In the genomic region with DNA sequence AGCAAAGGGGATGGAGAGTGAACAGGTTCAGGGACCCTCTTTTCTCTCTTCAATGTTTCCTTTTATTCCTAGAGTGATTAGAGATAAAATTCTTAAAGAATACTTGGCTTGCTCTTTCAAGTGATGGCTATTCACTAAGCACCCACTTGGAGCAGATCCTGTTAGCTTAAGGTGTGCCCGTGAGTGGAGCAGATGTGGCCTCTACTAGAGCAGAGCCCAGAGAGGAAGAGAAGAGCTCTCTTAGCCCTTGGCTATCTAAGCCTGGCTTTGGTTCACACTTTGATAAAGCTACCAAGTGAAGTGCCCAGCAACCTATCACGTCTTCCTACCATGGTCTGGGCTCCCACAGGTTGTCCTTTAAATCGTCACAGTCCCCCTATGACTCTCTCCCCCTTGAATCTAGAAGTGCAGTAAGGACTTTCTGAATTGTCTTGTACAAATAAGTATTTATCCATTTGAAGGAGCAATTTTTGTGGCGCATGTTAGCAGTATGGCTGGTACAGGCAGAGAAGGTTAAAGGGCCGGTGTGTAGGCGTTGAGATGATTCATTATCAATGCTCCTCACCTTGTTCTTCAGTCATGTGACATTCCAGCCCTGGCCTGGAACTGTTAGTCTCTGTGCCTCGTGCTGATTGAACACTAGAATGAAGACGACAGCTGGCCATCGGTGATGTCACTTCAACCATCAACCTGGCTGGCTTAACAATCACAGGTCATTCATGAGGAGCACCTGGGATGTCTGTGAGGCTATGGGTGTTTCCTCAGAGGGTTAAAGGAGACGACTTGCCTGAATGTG, we compare ENCODE assay signal across 22 mouse cellular contexts. TPM values are rescaled to one million over a fixed set of nuclear protein-coding genes. Genes with fewer than 3 reads are reported as not detected.
DNase-seq lines count a peak whose midpoint lies in the region; ATAC-seq lines count a peak whose summit lies in the region.
"Had no signal": no experiment of that assay in that cellular context is flagged by ENCODE, and none has a peak within 500 bp of the region (broad histone marks: within the 10 kb centered on the region; RNA-seq: fewer than 3 reads in every experiment).

No protein-coding gene starts in this region.

- 44% methylated on average over 10 of the region's 10 CpGs for WGBS in lung, embryonic 15.5 days

- peak; percentile 71 for ATAC-seq in lung, embryonic 15.5 days (ENCODE audit: borderline replicate concordance, extremely low read depth, low FRiP score, low TSS enrichment)
- no peak for ATAC-seq in megakaryocyte, adult 5-6 weeks (ENCODE audit: poor library complexity, severe bottlenecking)
- ATAC-seq: activated CD4-positive, CD25-positive, alpha-beta regulatory T cell, adult 4 months; forebrain, embryonic 14.5 days had no signal

- peak; percentile 75 for DNase-seq in heart, adult 11 months
- DNase-seq in heart, adult 8-10 months (ENCODE audit: low spot score): no peak
- DNase-seq in lung, postnatal 4 days: no peak
- DNase-seq in c-Kit-positive CD71-positive TER-119-negative erythroid progenitor cells, embryonic 14.5 days (ENCODE audit: low read depth): peak; percentile 40
- DNase-seq in frontal cortex, postnatal 14 days (ENCODE audit: low spot score in 2 of 2): no peak
- DNase-seq: adrenal gland, postnatal 14 days; cerebellum, adult 2 months; cerebellum, postnatal 14 days; embryo, embryonic 11 days; gastrocnemius, postnatal 10 days; heart, adult 2 months had no signal

- H3K4me3 ChIP-seq in lung, embryonic 15.5 days: no peak overlapping the region
- peak overlapping the region; percentile 5 for H3K4me3 ChIP-seq in megakaryocyte, embryonic 14.5 days (replicated peaks)
- H3K4me3 ChIP-seq: embryonic facial prominence, embryonic 15.5 days; erythroblast, embryonic 14.5 days; forebrain, embryonic 10.5 days; heart, adult 2 months; heart, embryonic 12.5 days; hindbrain, embryonic 10.5 days had no signal

- H3K36me3 ChIP-seq in lung, embryonic 15.5 days: no peaks in the 10 kb centered on the region
- no peaks in the 10 kb centered on the region for H3K36me3 ChIP-seq in megakaryocyte, embryonic 14.5 days (replicated peaks; ENCODE audit: low read length)
- H3K36me3 ChIP-seq: embryonic facial prominence, embryonic 15.5 days; forebrain, embryonic 10.5 days; heart, embryonic 12.5 days; hindbrain, embryonic 10.5 days had no signal

- H3K27ac ChIP-seq in lung, embryonic 15.5 days: peak overlapping the region; percentile 5
- H3K27ac ChIP-seq: embryonic facial prominence, embryonic 15.5 days; forebrain, embryonic 10.5 days; heart, adult 2 months; hindbrain, embryonic 10.5 days; hindbrain, embryonic 14.5 days had no signal

- H3K4me1 ChIP-seq in lung, embryonic 15.5 days: peaks cover 28% of the 10 kb centered on the region
- H3K4me1 ChIP-seq in megakaryocyte, embryonic 14.5 days: peaks cover 81% of the 10 kb centered on the region

- H3K27me3 ChIP-seq in lung, embryonic 15.5 days: no peaks in the 10 kb centered on the region; the same call in 1 of the 2 replicates
- no peaks in the 10 kb centered on the region for H3K27me3 ChIP-seq in megakaryocyte, embryonic 14.5 days (replicated peaks)
- H3K27me3 ChIP-seq: embryonic facial prominence, embryonic 15.5 days had no signal

- no peak overlapping the region for H3K9ac ChIP-seq in lung, embryonic 15.5 days
- H3K9ac ChIP-seq: embryonic facial prominence, embryonic 15.5 days; heart, embryonic 12.5 days; hindbrain, embryonic 14.5 days had no signal

- H3K4me2 ChIP-seq in lung, embryonic 15.5 days: no peak overlapping the region
- H3K4me2 ChIP-seq: embryonic facial prominence, embryonic 15.5 days; heart, embryonic 12.5 days; hindbrain, embryonic 14.5 days had no signal

- H3K9me3 ChIP-seq in lung, embryonic 15.5 days: no peaks in the 10 kb centered on the region
- H3K9me3 ChIP-seq in megakaryocyte, embryonic 14.5 days: no peaks in the 10 kb centered on the region
- H3K9me3 ChIP-seq: embryonic facial prominence, embryonic 15.5 days; forebrain, embryonic 10.5 days; heart, embryonic 12.5 days; hindbrain, embryonic 10.5 days had no signal

RNA-seq across cellular contexts. Expression of gene Kras, which starts 22.3 kb away (rescaled TPM):
- total RNA-seq in heart, adult 8-10 months (2022): 10 to 100 TPM; 25.1 to 35.9 (median 30.6) TPM
- 92.2 and 99.5 TPM in 2 replicates for polyA plus RNA-seq in lung, embryonic 15.5 days (2015; fragmentation: Nextera tagmentation; extraction: Ambion mirVana)
- 27.2 and 54.3 TPM in 2 replicates for polyA plus RNA-seq in megakaryocyte, embryonic 14.5 days (2012; ENCODE audit: insufficient read depth, low replicate concordance)
- total RNA-seq in megakaryocyte, adult 5-6 weeks (2015): 50.0 and 61.1 TPM in 2 replicates
- 22.3 and 24.2 TPM in 2 replicates for total RNA-seq in megakaryocyte, adult 5-6 weeks (2017)

Comparison
In these comparisons a context has a peak if more than half of its experiments do, and no peak if none do; other contexts are left out.
1. DNase-seq: peak in heart, adult 11 months (single experiment) and c-Kit-positive CD71-positive TER-119-negative erythroid progenitor cells, embryonic 14.5 days (single experiment); none in heart, adult 8-10 months (single experiment), lung, postnatal 4 days (0 of 2) and frontal cortex, postnatal 14 days (0 of 2).